Mouse (Mus musculus) G1E (cell line): ENCODE results near the gene Psmc3ip. TPM values are rescaled to one million over a fixed set of nuclear protein-coding genes. Genes with fewer than 3 reads are reported as not detected.

Experiments
- ATAC-seq: 2 replicates; pipeline ENCODE4 v1.8.0; 2016; ENCODE audit warnings: mild to moderate bottlenecking; ENCODE audit not compliant: insufficient number of reproducible peaks, poor library complexity, low FRiP score, severe bottlenecking; ENCODE audit errors: extremely low read depth
- DNase-seq: peaks from one replicate; pipeline ENCODE4 v3.0.0; 2012; ENCODE audit warnings: low spot score
- H3K27me3 ChIP-seq: 2 replicates; pipeline ENCODE4 v1.6.1; 2012; ENCODE audit warnings: mild to moderate bottlenecking, low read length, inconsistent platforms; ENCODE audit not compliant: insufficient read depth
- H3K36me3 ChIP-seq: replicated peaks from 2 replicates; pipeline ENCODE3; 2012; ENCODE audit warnings: mild to moderate bottlenecking, inconsistent platforms
- H3K4me1 ChIP-seq: 2 replicates; pipeline ENCODE4 v1.6.1; 2012; ENCODE audit warnings: low read depth, low read length, inconsistent platforms, mixed read lengths; ENCODE audit not compliant: insufficient read depth
- H3K4me3 ChIP-seq: 2 replicates; pipeline ENCODE4 v1.5.1; 2012; ENCODE audit warnings: low read depth, mild to moderate bottlenecking, inconsistent platforms, low read length, moderate library complexity, mixed read lengths
- H3K9me3 ChIP-seq: replicated peaks from 2 replicates; pipeline ENCODE4 v1.6.1; 2012; ENCODE audit warnings: inconsistent platforms
- CTCF ChIP-seq: IDR thresholded peaks from 2 replicates; pipeline ENCODE4 v1.5.1; 2012; ENCODE audit warnings: low read depth, low read length, inconsistent platforms, mixed read lengths
- GATA1 ChIP-seq: IDR thresholded peaks from 2 replicates; pipeline ENCODE4 v1.6.1; 2012; ENCODE audit warnings: borderline replicate concordance, low read length, inconsistent platforms, mixed read lengths
- GATA2 ChIP-seq: IDR thresholded peaks from 2 replicates; pipeline ENCODE4 v1.6.1; 2012; ENCODE audit warnings: low read depth, low read length, inconsistent platforms, borderline replicate concordance
- POLR2AphosphoS5 ChIP-seq: IDR thresholded peaks from 2 replicates; pipeline ENCODE4 v1.6.1; 2012; ENCODE audit warnings: low read depth, low read length, inconsistent platforms; ENCODE audit not compliant: insufficient replicate concordance
- TAL1 ChIP-seq: conservative IDR thresholded peaks from 2 replicates; pipeline ENCODE4 v1.6.1; 2012; ENCODE audit warnings: low read depth, low read length, inconsistent platforms, mixed read lengths
- polyA plus RNA-seq: library from polyadenylated mRNA; stranded (reverse); fragments of >175 nt; gene quantifications from 2 replicates; pipeline ENCODE4 v1.2.3, GENCODE M21; 2012
- total RNA-seq, 2 experiments: library from RNA; stranded (forward) in 1 of 2; stranded (reverse) in 1 of 2; fragments of 200-1000 nt in 1 of 2; fragments of >200 nt in 1 of 2; fragmentation: Nextera tagmentation in 1 of 2; gene quantifications; 2 replicates each; pipeline ENCODE4 v1.2.3; 2014 to 2017

The Psmc3ip gene
- total and polyA plus RNA-seq, 3 experiments = 11.1 to 29.8 (median 20.6) TPM

- Histone ChIP-seq H3K9me3 (no peaks in the 10 kb centered on the region), H3K4me1 (peaks cover 62% of the 10 kb centered on the region), H3K36me3 (peaks cover 39% of the 10 kb centered on the region), H3K27me3 (peaks cover 18% of the 10 kb centered on the region), H3K4me3 (peak overlapping the region; percentile 93; the same call in 1 of the 2 replicates)
- TF ChIP-seq GATA2 (no peak), TAL1 (no peak), GATA1 (no peak)
- no peak for DNase-seq
- ATAC-seq = no peak
These were observed 13.6 kb downstream of the Psmc3ip start for GRCm38 (mm10) chr11:101081659-101082058.

- H3K27me3 ChIP-seq = peaks cover 24% of the 10 kb centered on the region
- TF ChIP-seq GATA1 (no peak), GATA2 (no peak), CTCF (no peak), TAL1 (no peak), POLR2AphosphoS5 (no peak)
- peaks cover 35% of the 10 kb centered on the region for H3K36me3 ChIP-seq
- ATAC-seq = no peak
- H3K4me1 ChIP-seq = peaks cover 52% of the 10 kb centered on the region
- no peak overlapping the region for H3K4me3 ChIP-seq
- no peaks in the 10 kb centered on the region for H3K9me3 ChIP-seq
- no peak for DNase-seq
These were observed 14.8 kb downstream of the Psmc3ip start for GRCm38 (mm10) chr11:101080421-101080820.

- TF ChIP-seq CTCF (no peak), POLR2AphosphoS5 (no peak), GATA2 (no peak), GATA1 (no peak), TAL1 (no peak)
- no peak for DNase-seq
- Histone ChIP-seq H3K4me1 (peaks cover 46% of the 10 kb centered on the region), H3K27me3 (peaks cover 24% of the 10 kb centered on the region), H3K4me3 (no peak overlapping the region; the same call in 1 of the 2 replicates), H3K9me3 (no peaks in the 10 kb centered on the region), H3K36me3 (peaks cover 28% of the 10 kb centered on the region)
- no peak for ATAC-seq
These were observed 15.5 kb downstream of the Psmc3ip start for GRCm38 (mm10) chr11:101079746-101080145.

GRCm38 (mm10) chr11:101078121-101078520 is 17.1 kb downstream of the Psmc3ip start, which contains the start of gene Hsd17b1:
Gene Hsd17b1 (plus strand): TSS chr11:101078411.
- peaks cover 26% of the 10 kb centered on the region for H3K27me3 ChIP-seq

GRCm38 (mm10) chr11:101071810-101072428 is 23.3 kb downstream of the Psmc3ip start:
- TF ChIP-seq GATA1 (no peak), CTCF (no peak), POLR2AphosphoS5 (no peak), GATA2 (no peak), TAL1 (no peak)
- Histone ChIP-seq H3K4me1 (peaks cover 36% of the 10 kb centered on the region), H3K27me3 (peaks cover 24% of the 10 kb centered on the region; the same call in 1 of the 2 replicates), H3K9me3 (no peaks in the 10 kb centered on the region), H3K4me3 (no peak overlapping the region), H3K36me3 (peaks cover 30% of the 10 kb centered on the region)
- ATAC-seq (no peak), DNase-seq (no peak)

More at GRCm38 (mm10) chr11:101078121-101078520, 17.1 kb downstream of the Psmc3ip start, which contains the start of gene Hsd17b1:
- ATAC-seq (no peak), DNase-seq (no peak)
- Histone ChIP-seq H3K36me3 (peaks cover 23% of the 10 kb centered on the region), H3K4me1 (peaks cover 39% of the 10 kb centered on the region), H3K9me3 (no peaks in the 10 kb centered on the region), H3K4me3 (no peak within 1 kb of the TSS)
- TF ChIP-seq TAL1 (no peak), GATA1 (no peak), POLR2AphosphoS5 (no peak), CTCF (no peak), GATA2 (no peak)

GRCm38 (mm10) chr11:101070987-101071386 is 24.2 kb downstream of the Psmc3ip start:
- peaks cover 19% of the 10 kb centered on the region; the same call in 1 of the 2 replicates for H3K27me3 ChIP-seq
- peaks cover 42% of the 10 kb centered on the region for H3K4me1 ChIP-seq
- DNase-seq (no peak), ATAC-seq (no peak)
- TF ChIP-seq POLR2AphosphoS5 (no peak), GATA2 (no peak), GATA1 (no peak), TAL1 (no peak), CTCF (no peak)
- H3K9me3 ChIP-seq = no peaks in the 10 kb centered on the region
- H3K36me3 ChIP-seq = peaks cover 21% of the 10 kb centered on the region
- H3K4me3 ChIP-seq = no peak overlapping the region; the same call in 1 of the 2 replicates
